Mouse (Mus musculus) c-Kit-positive CD71-positive TER-119-negative erythroid progenitor cells, embryonic 14.5 days (primary cell): ENCODE data around the gene Dip2b.

Source experiments
- DNase-seq: peaks from one replicate; pipeline ENCODE4 v3.0.0-alpha.2; 2013; ENCODE audit warnings: low read depth

The Dip2b gene

GRCm38 (mm10) chr15:100220916-100221315, 182.5 kb downstream of the Dip2b start:
- no peak for DNase-seq

- no peak for DNase-seq
Measured at GRCm38 (mm10) chr15:100225381-100225780, 186.9 kb downstream of the Dip2b start.

- no peak for DNase-seq
Measured at GRCm38 (mm10) chr15:100225891-100226290, 187.4 kb downstream of the Dip2b start.

- peak; percentile 90 for DNase-seq
Measured at GRCm38 (mm10) chr15:100227031-100227662, 188.7 kb downstream of the Dip2b start.

- DNase-seq = peak; percentile 75
Measured at GRCm38 (mm10) chr15:100227663-100228534, 189.4 kb downstream of the Dip2b start, which contains the start of gene Atf1. Atf1 (plus strand) TSS chr15:100227819.

GRCm38 (mm10) chr15:100228535-100229336, 190.3 kb downstream of the Dip2b start:
- DNase-seq = no peak

GRCm38 (mm10) chr15:100230655-100231054, 192.2 kb downstream of the Dip2b start:
- DNase-seq = no peak

- no peak for DNase-seq
Measured at GRCm38 (mm10) chr15:100231616-100232525, 193.4 kb downstream of the Dip2b start.

- DNase-seq = no peak
Measured at GRCm38 (mm10) chr15:100235208-100235965, 196.9 kb downstream of the Dip2b start.

GRCm38 (mm10) chr15:100236952-100237351, 198.5 kb downstream of the Dip2b start:
- DNase-seq = no peak

- no peak for DNase-seq
Measured at GRCm38 (mm10) chr15:100241780-100242179, 203.3 kb downstream of the Dip2b start.

- DNase-seq = no peak
Measured at GRCm38 (mm10) chr15:100245951-100246350, 207.5 kb downstream of the Dip2b start.

GRCm38 (mm10) chr15:100247296-100247695, 208.8 kb downstream of the Dip2b start:
- DNase-seq = no peak

- DNase-seq = no peak
Measured at GRCm38 (mm10) chr15:100248665-100249433, 210.4 kb downstream of the Dip2b start.

GRCm38 (mm10) chr15:100251153-100251780, 212.8 kb downstream of the Dip2b start:
- DNase-seq = no peak

- DNase-seq = no peak
Measured at GRCm38 (mm10) chr15:100256386-100256785, 217.9 kb downstream of the Dip2b start.

GRCm38 (mm10) chr15:100257305-100257704, 218.8 kb downstream of the Dip2b start:
- no peak for DNase-seq

GRCm38 (mm10) chr15:100258646-100259425, 220.4 kb downstream of the Dip2b start:
- DNase-seq = no peak
